Mouse (Mus musculus) urinary bladder, adult 18-20 months (tissue): ENCODE measurements at regions not wholly inside any gene's neighbourhood (a gene's known extent, or its start where the extent isn't known, plus 50 kb on each side); places are given as distances from the start of the nearest gene placed in this dataset.
A peak's percentile ranks its signal among the peaks of the same experiment; 100 is the strongest.

Experiments used
- DNase-seq, 2 experiments: peaks; one replicate each; pipeline ENCODE4 v3.0.0; 2022; ENCODE audit warnings: low spot score in 2 of 2, mixed read lengths in 2 of 2

DNA sequence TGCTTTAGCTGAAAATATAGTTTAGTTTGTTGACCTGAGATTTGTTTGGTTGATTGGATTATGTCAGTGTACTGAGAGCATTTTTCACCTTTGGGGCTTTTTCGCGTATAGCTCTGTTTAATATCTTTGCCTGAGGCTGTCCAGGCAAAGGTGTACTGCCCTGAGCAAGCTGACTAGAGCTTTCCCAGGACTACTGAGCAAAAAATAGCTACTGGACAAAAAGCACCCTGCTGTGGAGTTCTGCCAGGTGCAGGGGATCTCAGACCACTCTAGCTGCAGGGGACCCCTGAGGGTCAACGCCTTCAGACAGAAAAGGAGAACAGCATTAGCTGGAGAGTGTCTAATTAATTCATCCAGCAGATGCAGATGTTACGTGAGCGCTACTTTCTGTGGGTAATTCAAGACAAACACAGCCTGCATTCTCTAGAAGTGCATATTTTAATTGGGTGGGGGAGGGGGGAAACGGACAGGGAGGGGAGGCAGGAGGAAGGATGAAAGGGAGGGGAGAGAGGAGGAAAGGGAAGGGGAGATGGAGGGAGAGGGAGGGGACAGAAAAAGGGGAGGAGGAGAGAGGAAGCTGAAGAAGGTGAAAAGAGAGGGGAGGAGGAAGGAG is 61.7 kb downstream of the Thnsl1 start:
- no peak for DNase-seq

DNA sequence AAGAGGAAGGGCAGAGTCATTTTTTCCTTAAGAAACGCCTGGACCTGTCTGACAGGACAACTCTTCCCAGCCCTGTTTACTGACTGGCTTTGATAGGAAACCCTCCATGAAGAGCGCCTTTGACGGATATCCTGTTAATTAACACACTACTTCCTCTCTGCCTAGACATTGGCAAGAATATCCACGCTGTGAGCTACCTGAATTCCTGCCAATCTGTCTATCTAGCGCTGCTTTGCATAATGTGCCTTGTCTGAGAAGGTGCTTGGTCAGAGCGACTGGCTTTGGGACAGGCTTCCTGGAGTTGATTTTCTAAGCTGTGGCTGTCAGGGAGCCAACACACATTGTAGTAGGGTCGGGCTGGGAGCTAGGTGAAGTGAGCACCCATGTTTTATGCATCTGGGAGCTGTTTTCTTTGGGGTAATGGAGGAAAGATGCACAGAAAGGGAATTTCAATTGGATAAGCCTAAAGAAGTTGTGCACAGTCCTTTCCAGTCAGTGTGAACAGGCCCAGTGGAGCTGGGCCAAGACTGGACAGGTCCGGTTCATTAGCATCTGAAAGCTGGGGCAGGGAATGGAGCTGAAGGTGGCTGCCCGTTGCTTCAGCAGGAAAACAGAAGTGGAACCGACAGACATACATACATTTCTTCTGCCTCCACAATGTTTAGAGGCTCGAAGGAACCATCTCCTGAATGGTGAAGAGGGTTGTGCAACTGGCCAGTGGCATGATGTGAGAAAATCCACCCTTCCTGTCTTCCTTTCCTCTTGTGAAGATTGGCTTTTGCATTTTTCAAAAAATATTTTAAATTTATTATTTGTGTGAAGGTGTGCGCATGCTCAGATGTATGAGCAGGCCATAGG is 64.7 kb downstream of the Thnsl1 start:
- DNase-seq = no peak

DNA sequence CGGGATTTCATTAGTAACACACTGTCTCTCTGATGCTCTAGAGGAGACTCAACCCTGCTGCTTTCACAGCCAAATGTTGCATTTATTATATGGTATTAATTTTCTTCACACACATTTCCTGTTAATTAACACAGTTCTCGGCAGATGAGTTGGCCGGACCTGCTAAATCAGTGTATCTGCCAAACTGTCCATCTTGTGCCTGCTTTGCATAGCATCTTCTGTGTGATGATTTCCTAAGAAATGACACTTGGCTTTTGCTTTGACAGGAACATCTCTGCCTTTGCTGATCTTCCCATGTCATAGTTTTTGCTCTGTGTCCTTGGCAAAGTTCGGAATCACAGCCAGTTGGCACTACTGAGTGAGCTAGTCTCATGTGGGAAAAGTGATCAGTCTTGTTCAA is 67.9 kb downstream of the Thnsl1 start:
- no peak for DNase-seq

- no peak for DNase-seq
These were observed 69.8 kb downstream of the Thnsl1 start for GRCm38 (mm10) chr2:21275315-21275714.

GRCm38 (mm10) chr2:21280794-21281420 is 75.4 kb downstream of the Thnsl1 start:
- peak; percentile 14 to 50 for DNase-seq

DNA sequence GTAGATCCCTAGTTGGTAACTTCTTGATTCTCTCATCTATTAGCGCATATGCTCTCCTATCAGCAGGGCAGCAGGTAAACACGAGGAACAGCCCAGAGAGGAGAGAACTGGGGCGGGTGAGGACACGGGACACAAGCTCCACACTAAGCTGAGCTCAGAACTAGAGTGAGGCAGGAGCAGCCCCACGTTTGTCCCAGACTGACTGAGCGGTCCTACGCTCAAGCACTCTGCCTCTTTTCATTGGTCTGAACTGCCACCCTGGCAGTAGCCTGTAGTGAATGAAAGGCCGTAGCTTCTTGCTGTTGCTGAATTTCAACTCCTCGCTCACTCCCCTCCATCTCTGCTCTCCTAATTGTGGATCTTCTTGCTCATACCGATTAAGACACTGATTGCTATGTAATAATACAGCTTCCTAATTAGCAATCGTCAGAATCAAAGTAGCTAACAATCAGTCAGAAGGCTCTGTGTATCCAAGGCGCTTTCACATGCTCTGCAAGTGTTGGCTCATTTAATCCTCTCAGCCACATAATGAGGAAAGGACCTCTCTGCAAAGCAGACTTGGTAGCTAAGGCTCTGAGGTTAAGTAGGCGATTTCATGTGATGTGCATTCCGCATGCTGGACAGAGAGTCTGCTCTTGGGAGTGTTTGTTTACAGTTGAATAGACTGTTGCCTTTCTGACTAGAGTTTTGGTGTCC is 77.1 kb downstream of the Thnsl1 start:
- DNase-seq = no peak

DNA sequence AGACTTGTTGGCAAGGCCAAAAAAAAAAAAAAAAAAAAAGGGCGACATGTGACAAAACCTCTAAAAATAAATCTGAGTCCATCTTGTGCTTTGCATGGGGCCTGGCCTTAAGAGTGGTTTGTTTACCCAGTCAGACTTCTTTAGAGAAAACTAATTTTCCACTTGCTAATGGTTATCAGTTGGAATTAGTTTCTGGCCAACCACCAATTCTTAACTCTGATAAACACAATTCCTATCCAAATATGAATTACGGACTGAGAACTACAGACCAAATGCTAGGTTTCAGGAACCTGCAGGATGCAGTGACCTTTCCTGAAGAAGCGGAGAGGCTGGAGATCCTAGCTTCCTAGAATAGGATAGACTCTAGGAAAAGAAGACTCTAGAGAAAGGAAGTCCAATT is 79.4 kb downstream of the Thnsl1 start:
- no peak for DNase-seq

- no peak for DNase-seq
These were observed 79.6 kb upstream of the Gpr158 start for GRCm38 (mm10) chr2:21287786-21288185.

- DNase-seq = no peak
These were observed 74.6 kb upstream of the Gpr158 start for GRCm38 (mm10) chr2:21292669-21293151.

- no peak for DNase-seq
These were observed 73.3 kb upstream of the Gpr158 start for GRCm38 (mm10) chr2:21294002-21294401.

DNA sequence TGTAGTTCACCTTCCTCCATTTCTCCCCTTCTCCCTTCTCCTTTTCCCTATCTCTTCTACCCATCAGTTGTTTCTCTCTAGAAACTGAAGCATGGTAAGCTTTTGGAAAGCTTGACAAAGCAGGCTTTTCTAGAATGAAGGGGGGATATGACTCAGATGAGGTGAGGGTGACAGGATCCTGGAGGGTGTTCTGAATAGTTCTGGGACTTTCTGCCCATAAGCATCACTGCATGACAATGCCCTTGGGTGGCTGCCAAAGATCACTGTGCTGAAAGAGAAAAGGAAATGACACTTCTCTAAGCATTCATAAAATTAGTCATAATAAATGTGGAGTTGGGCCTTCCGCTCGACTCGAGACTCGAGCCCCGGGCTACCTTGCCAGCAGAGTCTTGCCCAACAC is 67.7 kb upstream of the Gpr158 start:
- no peak for DNase-seq
